27 mouse cellular contexts compared by ENCODE assay signal in the genomic region with DNA sequence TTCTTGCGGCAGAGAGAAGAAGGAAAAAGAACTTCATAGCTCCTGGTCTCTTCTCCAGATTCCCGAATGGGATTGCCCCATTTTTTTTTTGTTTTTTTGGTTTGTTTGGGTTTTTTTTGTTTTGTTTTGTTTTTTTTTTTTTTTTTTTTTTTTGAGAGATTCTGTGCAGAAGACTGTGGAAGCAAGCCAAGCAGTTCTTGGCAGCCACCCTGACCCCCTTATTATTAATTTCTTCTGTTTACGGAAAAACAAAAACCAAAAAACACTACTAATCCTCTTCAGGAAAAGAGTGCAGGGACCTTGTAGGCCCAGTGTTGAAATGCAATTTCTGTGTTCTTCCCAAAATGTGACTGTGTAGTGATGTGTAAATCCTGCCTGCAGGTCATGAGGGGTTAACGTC.
DNase-seq lines count a peak whose midpoint lies in the region; ATAC-seq and TF ChIP-seq lines count a peak whose summit lies in the region.
"Had no signal": no experiment of that assay in that cellular context is flagged by ENCODE, and none has a peak within 500 bp of the region (broad histone marks: within the 10 kb centered on the region; RNA-seq: fewer than 3 reads in every experiment).

No protein-coding gene starts in this region.

- no peaks in the 10 kb centered on the region for H3K36me3 ChIP-seq in kidney, adult 2 months (ENCODE audit: control insufficient read depth, insufficient read depth, low read length)
- H3K36me3 ChIP-seq in kidney, embryonic 15.5 days = no peaks in the 10 kb centered on the region
- H3K36me3 ChIP-seq in lung, embryonic 14.5 days (ENCODE audit: insufficient read depth) = no peaks in the 10 kb centered on the region
- H3K36me3 ChIP-seq: embryonic facial prominence, embryonic 10.5 days; embryonic facial prominence, embryonic 13.5 days; forebrain, embryonic 12.5 days; forebrain, embryonic 15.5 days; G1E; hindbrain, embryonic 12.5 days; hindbrain, embryonic 15.5 days had no signal

- no peak overlapping the region for H3K4me3 ChIP-seq in kidney, adult 2 months (ENCODE audit: insufficient read depth, low read depth, low read length)
- no peak overlapping the region for H3K4me3 ChIP-seq in kidney, embryonic 15.5 days (replicated peaks)
- no peak overlapping the region for H3K4me3 ChIP-seq in lung, embryonic 14.5 days (ENCODE audit: low read depth, low read length)
- H3K4me3 ChIP-seq: embryonic facial prominence, embryonic 10.5 days; embryonic facial prominence, embryonic 13.5 days; erythroblast, embryonic 14.5 days; forebrain, embryonic 12.5 days; forebrain, embryonic 15.5 days; hindbrain, embryonic 12.5 days; hindbrain, embryonic 15.5 days had no signal

- H3K9ac ChIP-seq in kidney, embryonic 15.5 days = no peak overlapping the region
- no peak overlapping the region for H3K9ac ChIP-seq in lung, embryonic 14.5 days
- H3K9ac ChIP-seq: embryonic facial prominence, embryonic 13.5 days; forebrain, embryonic 12.5 days; forebrain, embryonic 15.5 days; hindbrain, embryonic 12.5 days; hindbrain, embryonic 15.5 days had no signal

- no peak overlapping the region for H3K27ac ChIP-seq in kidney, adult 2 months (ENCODE audit: insufficient read depth, low read depth, low read length)
- H3K27ac ChIP-seq in kidney, embryonic 15.5 days = no peak overlapping the region
- H3K27ac ChIP-seq in lung, embryonic 14.5 days (ENCODE audit: low read depth) = no peak overlapping the region
- H3K27ac ChIP-seq: embryonic facial prominence, embryonic 10.5 days; embryonic facial prominence, embryonic 13.5 days; forebrain, embryonic 12.5 days; forebrain, embryonic 15.5 days; hindbrain, embryonic 12.5 days; hindbrain, embryonic 15.5 days had no signal

- TF ChIP-seq CTCF in kidney, adult 2 months (conservative IDR thresholded peaks at IDR 0.05; ENCODE audit: insufficient read depth, insufficient read length, low read depth, low read length) = no peak
- TF ChIP-seq CTCF in lung, embryonic 14.5 days (IDR thresholded peaks at IDR 0.05; ENCODE audit: low read depth) = no peak

- TF ChIP-seq POLR2A in kidney, adult 2 months (IDR thresholded peaks at IDR 0.05; ENCODE audit: low read depth, low read length) = no peak

- H3K4me1 ChIP-seq in kidney, adult 2 months (ENCODE audit: control insufficient read depth, insufficient read depth, low read length) = no peaks in the 10 kb centered on the region; the same call in 1 of the 2 replicates
- peaks cover 6% of the 10 kb centered on the region for H3K4me1 ChIP-seq in kidney, embryonic 15.5 days
- H3K4me1 ChIP-seq in lung, embryonic 14.5 days (ENCODE audit: insufficient read depth) = no peaks in the 10 kb centered on the region

- peak; percentile 28 for DNase-seq in kidney, adult 2 months
- peak; percentile 54 for DNase-seq in kidney, postnatal 14 days
- no peak for DNase-seq in kidney, adult 9 months
- DNase-seq in lung, embryonic 14.5 days = peak; percentile 55
- no peak for DNase-seq in lung, postnatal 36 days
- DNase-seq in lung, postnatal 10 days = peak; percentile 44
- no peak for DNase-seq in lung, adult 18-20 months
- DNase-seq: adrenal gland, adult 2 months; adrenal gland, postnatal 14 days; B cell, adult 2 months; cerebellum, adult 11-12 months; cerebellum, adult 8-10 months; cerebellum, postnatal 36 days; embryo, embryonic 11 days; heart, adult 11 months had no signal

- ATAC-seq in kidney, embryonic 15.5 days (replicated peaks; ENCODE audit: low FRiP score) = no peak
- ATAC-seq in lung, embryonic 14.5 days (ENCODE audit: insufficient read depth) = 0 out of 2 replicates have a peak, but pooled peaks have one; percentile 41
- ATAC-seq: forebrain, embryonic 15.5 days; Patski had no signal

- no peaks in the 10 kb centered on the region for H3K9me3 ChIP-seq in kidney, embryonic 15.5 days (replicated peaks)
- H3K9me3 ChIP-seq in lung, embryonic 14.5 days (ENCODE audit: low read depth, low read length) = no peaks in the 10 kb centered on the region
- H3K9me3 ChIP-seq: embryonic facial prominence, embryonic 10.5 days; embryonic facial prominence, embryonic 13.5 days; forebrain, embryonic 12.5 days; forebrain, embryonic 15.5 days; G1E; hindbrain, embryonic 12.5 days; hindbrain, embryonic 15.5 days had no signal

- no peaks in the 10 kb centered on the region for H3K27me3 ChIP-seq in kidney, adult 2 months (replicated peaks; ENCODE audit: control insufficient read depth, insufficient read depth, low read length)
- H3K27me3 ChIP-seq in kidney, embryonic 15.5 days = no peaks in the 10 kb centered on the region
- no peaks in the 10 kb centered on the region for H3K27me3 ChIP-seq in lung, embryonic 14.5 days (ENCODE audit: insufficient read depth, low read length)
- H3K27me3 ChIP-seq: CH12.LX; embryonic facial prominence, embryonic 13.5 days; forebrain, embryonic 12.5 days; forebrain, embryonic 15.5 days; hindbrain, embryonic 12.5 days; hindbrain, embryonic 15.5 days; Patski had no signal

- H3K4me2 ChIP-seq in kidney, embryonic 15.5 days = no peak overlapping the region
- no peak overlapping the region for H3K4me2 ChIP-seq in lung, embryonic 14.5 days
- H3K4me2 ChIP-seq: embryonic facial prominence, embryonic 13.5 days; forebrain, embryonic 12.5 days; forebrain, embryonic 15.5 days; heart, embryonic 11.5 days; hindbrain, embryonic 12.5 days; hindbrain, embryonic 15.5 days had no signal

- 60% methylated on average over 4 of the region's 4 CpGs for WGBS in kidney, adult 2 months
- WGBS in kidney, embryonic 15.5 days = 70% methylated on average over 4 of the region's 4 CpGs
- 77% methylated on average over 4 of the region's 4 CpGs for WGBS in lung, embryonic 14.5 days

Comparison
In these comparisons a context has a peak if more than half of its experiments do, and no peak if none do; other contexts are left out.
1. DNase-seq: peak in kidney, adult 2 months (single experiment), kidney, postnatal 14 days (single experiment), lung, embryonic 14.5 days (single experiment) and lung, postnatal 10 days (single experiment); none in kidney, adult 9 months (single experiment), lung, postnatal 36 days (single experiment) and lung, adult 18-20 months (0 of 2).